Mouse (Mus musculus) liver, postnatal 0 days (tissue): ENCODE data around the gene Gm48552. TPM values are rescaled to one million over a fixed set of nuclear protein-coding genes. Genes with fewer than 3 reads are reported as not detected.

Experiments used
- ATAC-seq: fragments of 200-750 bp; cut with Nextera tagmentation; 2 replicates; pipeline ENCODE4 v1.8.0; 2017; ENCODE audit warnings: mild to moderate bottlenecking, moderate library complexity
- DNase-seq: peaks from one replicate; pipeline ENCODE4 v3.0.0-alpha.2; 2016
- H3K27ac ChIP-seq: fragments of 300-500 bp; sonication (generic); 2 replicates; pipeline ENCODE4 v1.5.1; 2014; ENCODE audit warnings: antibody characterized with exemption, moderate library complexity, mild to moderate bottlenecking, low read depth
- H3K27me3 ChIP-seq: fragments of 300-500 bp; sonication (generic); 2 replicates; pipeline ENCODE4 v1.6.1; 2014; ENCODE audit warnings: low read length, control low read depth, mixed read lengths; ENCODE audit not compliant: insufficient read depth
- H3K36me3 ChIP-seq: fragments of 300-500 bp; sonication (generic); replicated peaks from 2 replicates; pipeline ENCODE4 v1.6.1; 2014; ENCODE audit warnings: mild to moderate bottlenecking, control low read depth, low read length, moderate library complexity, mixed read lengths; ENCODE audit not compliant: insufficient read depth
- H3K4me1 ChIP-seq: fragments of 300-500 bp; sonication (generic); 2 replicates; pipeline ENCODE4 v1.6.1; 2014; ENCODE audit warnings: antibody characterized with exemption, mild to moderate bottlenecking, control low read depth; ENCODE audit not compliant: insufficient read depth
- H3K4me2 ChIP-seq: fragments of 300-500 bp; sonication (generic); 2 replicates; pipeline ENCODE4 v1.6.1; 2014; ENCODE audit warnings: low read depth, mild to moderate bottlenecking, low read length, moderate library complexity, mixed read lengths
- H3K4me3 ChIP-seq: fragments of 300-500 bp; sonication (generic); 2 replicates; pipeline ENCODE4 v1.5.1; 2014; ENCODE audit warnings: low read depth, low read length
- H3K9ac ChIP-seq: fragments of 300-500 bp; sonication (generic); replicated peaks from 2 replicates; pipeline ENCODE4 v1.6.1; 2014; ENCODE audit warnings: mild to moderate bottlenecking, moderate library complexity
- H3K9me3 ChIP-seq: fragments of 300-500 bp; sonication (generic); 2 replicates; pipeline ENCODE4 v1.6.1; 2016; ENCODE audit warnings: mild to moderate bottlenecking, control low read depth, low read length, mixed read lengths
- CTCF ChIP-seq: sonication (generic); IDR thresholded peaks from 2 replicates; pipeline ENCODE4 v1.5.1; 2016; ENCODE audit warnings: antibody characterized with exemption, low read depth
- EP300 ChIP-seq: IDR thresholded peaks from 2 replicates; pipeline ENCODE4 v1.6.1; 2016; ENCODE audit warnings: antibody characterized with exemption, low read depth, mild to moderate bottlenecking
- WGBS: fragments of 180-500 bp; shearing (Covaris S2); extraction: QIAGEN DNeasy Blood & Tissue Kit; methylation state at CpG from one replicate; pipeline ENCODE4 v1.1.7; 2014; ENCODE audit not compliant: insufficient replicate concordance; 5-methylcytosine and 5-hydroxymethylcytosine counted together
- polyA plus RNA-seq: library from polyadenylated mRNA; unstranded; fragments of >200 nt; fragmentation: Nextera tagmentation; extraction: Ambion mirVana; gene quantifications from 2 replicates; pipeline ENCODE4 v1.2.1, GENCODE M21; 2015

The Gm48552 gene
- polyA plus RNA-seq, 1 experiment from 2014 or later, result not detected

GRCm38 (mm10) chr10:81345162-81345534 lies 43.7 kb upstream of the Gm48552 start:
- TF ChIP-seq EP300 (no peak), CTCF (no peak)
- H3K9me3 ChIP-seq, result no peaks in the 10 kb centered on the region
- ATAC-seq, result no peak
- H3K4me2 ChIP-seq, result no peak overlapping the region
- no peak overlapping the region for H3K9ac ChIP-seq
- H3K36me3 ChIP-seq, result peaks cover 10% of the 10 kb centered on the region
- peaks cover 33% of the 10 kb centered on the region for H3K4me1 ChIP-seq
- 67% methylated on average over 4 of the region's 4 CpGs for WGBS
- H3K27me3 ChIP-seq, result peaks cover 30% of the 10 kb centered on the region
- H3K4me3 ChIP-seq, result no peak overlapping the region
- H3K27ac ChIP-seq, result no peak overlapping the region
- no peak for DNase-seq

GRCm38 (mm10) chr10:81346453-81347067 lies 42.2 kb upstream of the Gm48552 start:
- TF ChIP-seq CTCF (peak; percentile 37), EP300 (no peak)
- Histone ChIP-seq H3K27me3 (peaks cover 30% of the 10 kb centered on the region), H3K9me3 (no peaks in the 10 kb centered on the region), H3K27ac (no peak overlapping the region), H3K36me3 (peaks cover 10% of the 10 kb centered on the region), H3K4me3 (peak overlapping the region; percentile 30), H3K4me1 (peaks cover 35% of the 10 kb centered on the region), H3K4me2 (peak overlapping the region; percentile 75), H3K9ac (0 out of 2 replicates have a peak overlapping the region, but pooled peaks have one; percentile 16)
- WGBS, result 16% methylated on average over 50 of the region's 55 CpGs
- ATAC-seq (peak; percentile 9; the same call in 1 of the 2 replicates), DNase-seq (peak; percentile 90)

- ATAC-seq, result no peak
Observed at GRCm38 (mm10) chr10:81349146-81349545, 39.7 kb upstream of the Gm48552 start.

GRCm38 (mm10) chr10:81349961-81350350 lies 38.8 kb upstream of the Gm48552 start:
- no peak for ATAC-seq
- 2% methylated on average over 25 of the region's 29 CpGs for WGBS
- DNase-seq, result no peak

More at GRCm38 (mm10) chr10:81349146-81349545, 39.7 kb upstream of the Gm48552 start:
- TF ChIP-seq CTCF (no peak), EP300 (no peak)
- peak overlapping the region; percentile 87 for H3K9ac ChIP-seq
- no peaks in the 10 kb centered on the region for H3K9me3 ChIP-seq
- H3K27ac ChIP-seq, result peak overlapping the region; percentile 89
- peaks cover 47% of the 10 kb centered on the region for H3K4me1 ChIP-seq
- 12% methylated on average over 12 of the region's 12 CpGs for WGBS
- H3K4me3 ChIP-seq, result peak overlapping the region; percentile 89
- peak overlapping the region; percentile 99 for H3K4me2 ChIP-seq
- DNase-seq, result peak; percentile 71
- peaks cover 10% of the 10 kb centered on the region for H3K36me3 ChIP-seq
- H3K27me3 ChIP-seq, result peaks cover 6% of the 10 kb centered on the region; the same call in 1 of the 2 replicates

GRCm38 (mm10) chr10:81350351-81351063 lies 38.3 kb upstream of the Gm48552 start, which contains the start of gene Hmg20b:
Gene Hmg20b, minus strand, starts transcription at chr10:81350480.
- H3K9me3 ChIP-seq, result no peaks in the 10 kb centered on the region
- peak within 1 kb of the TSS; percentile 89 for H3K27ac ChIP-seq
- ATAC-seq (peak; percentile 95), DNase-seq (peak; percentile 99)
- peak within 1 kb of the TSS; percentile 89 for H3K4me3 ChIP-seq
- H3K9ac ChIP-seq, result peak within 1 kb of the TSS; percentile 87
- 2% methylated on average over 54 of the region's 54 CpGs for WGBS
- H3K27me3 ChIP-seq, result no peaks in the 10 kb centered on the region
- TF ChIP-seq CTCF (peak; percentile 95), EP300 (peak; percentile 11; the same call in 1 of the 2 replicates)
- H3K4me1 ChIP-seq, result peaks cover 47% of the 10 kb centered on the region
- H3K36me3 ChIP-seq, result peaks cover 10% of the 10 kb centered on the region
- peak within 1 kb of the TSS; percentile 99 for H3K4me2 ChIP-seq

More at GRCm38 (mm10) chr10:81349961-81350350, 38.8 kb upstream of the Gm48552 start:
- Histone ChIP-seq H3K27ac (peak overlapping the region; percentile 89), H3K9ac (peak overlapping the region; percentile 87), H3K36me3 (peaks cover 10% of the 10 kb centered on the region), H3K4me3 (peak overlapping the region; percentile 89), H3K4me2 (peak overlapping the region; percentile 99), H3K4me1 (peaks cover 47% of the 10 kb centered on the region), H3K27me3 (no peaks in the 10 kb centered on the region), H3K9me3 (no peaks in the 10 kb centered on the region)
- TF ChIP-seq EP300, result no peak
- no peak for TF ChIP-seq CTCF

GRCm38 (mm10) chr10:81351678-81352291 lies 37.0 kb upstream of the Gm48552 start:
- Histone ChIP-seq H3K4me3 (peak overlapping the region; percentile 11; the same call in 1 of the 2 replicates), H3K9ac (no peak overlapping the region), H3K4me1 (peaks cover 51% of the 10 kb centered on the region), H3K9me3 (no peaks in the 10 kb centered on the region), H3K27me3 (no peaks in the 10 kb centered on the region), H3K4me2 (peak overlapping the region; percentile 67), H3K27ac (peak overlapping the region; percentile 50), H3K36me3 (peaks cover 10% of the 10 kb centered on the region)
- 15% methylated on average over 9 of the region's 9 CpGs for WGBS
- TF ChIP-seq CTCF, result no peak
- TF ChIP-seq EP300, result 0 out of 2 replicates have a peak, but pooled peaks have one; percentile 10
- no peak for ATAC-seq
- DNase-seq, result peak; percentile 74
